Mouse (Mus musculus) forebrain, embryonic 14.5 days (tissue): Measurements from ENCODE around the gene Bcar1. TPM values are rescaled to one million over a fixed set of nuclear protein-coding genes. Genes with fewer than 3 reads are reported as not detected.

Source experiments
- ATAC-seq: fragments of 200-750 bp; cut with Nextera tagmentation; 2 replicates; pipeline ENCODE4 v1.8.0; 2017; ENCODE audit warnings: mild to moderate bottlenecking, moderate library complexity
- DNase-seq: peaks from one replicate; pipeline ENCODE4 v3.0.0-alpha.2; 2015; ENCODE audit warnings: low spot score
- H3K27ac ChIP-seq: fragments of 300-500 bp; sonication (generic); 2 replicates; pipeline ENCODE4 v1.5.1; 2014; ENCODE audit warnings: low read depth, mild to moderate bottlenecking, control low read depth, low read length, moderate library complexity
- H3K27me3 ChIP-seq: fragments of 300-500 bp; sonication (generic); replicated peaks from 2 replicates; pipeline ENCODE4 v1.6.1; 2014; ENCODE audit warnings: low read length, control low read depth, mixed read lengths; ENCODE audit not compliant: control insufficient read depth, insufficient read depth
- H3K36me3 ChIP-seq: fragments of 300-500 bp; sonication (generic); 2 replicates; pipeline ENCODE4 v1.6.1; 2014; ENCODE audit warnings: low read length, control low read depth; ENCODE audit not compliant: control insufficient read depth, insufficient read depth
- H3K4me1 ChIP-seq: fragments of 300-500 bp; sonication (generic); 2 replicates; pipeline ENCODE4 v1.6.1; 2014; ENCODE audit warnings: antibody characterized with exemption, low read length, control low read depth; ENCODE audit not compliant: control insufficient read depth, insufficient read depth
- H3K4me2 ChIP-seq: fragments of 300-500 bp; sonication (generic); 2 replicates; pipeline ENCODE4 v1.6.1; 2014; ENCODE audit warnings: mild to moderate bottlenecking, control low read depth, low read length
- H3K4me3 ChIP-seq: fragments of 300-500 bp; sonication (generic); 2 replicates; pipeline ENCODE4 v1.5.1; 2014; ENCODE audit warnings: low read depth, low read length, control low read depth
- H3K9ac ChIP-seq: fragments of 300-500 bp; sonication (generic); 2 replicates; pipeline ENCODE4 v1.6.1; 2014; ENCODE audit warnings: mild to moderate bottlenecking, low read length, control low read depth, moderate library complexity
- H3K9me3 ChIP-seq: fragments of 300-500 bp; sonication (generic); replicated peaks from 2 replicates; pipeline ENCODE4 v1.6.1; 2016; ENCODE audit warnings: low read length, control low read depth, mixed read lengths; ENCODE audit not compliant: control insufficient read depth
- WGBS: fragments of 180-500 bp; shearing (Covaris S2); extraction: QIAGEN DNeasy Blood & Tissue Kit; methylation state at CpG from one replicate; pipeline ENCODE4 v1.1.7; 2014; 5-methylcytosine and 5-hydroxymethylcytosine counted together
- polyA plus RNA-seq: library from polyadenylated mRNA; unstranded; fragments of >200 nt; fragmentation: Nextera tagmentation; extraction: Ambion mirVana; gene quantifications from 2 replicates; pipeline ENCODE4 v1.2.1, GENCODE M21; 2014

Bcar1 gene
- polyA plus RNA-seq, 1 experiment from 2014 or later, result 41.2 TPM

GRCm38 (mm10) chr8:111710777-111711485 lies 32.7 kb downstream of the Bcar1 start:
- Histone ChIP-seq H3K27ac (no peak overlapping the region), H3K36me3 (peaks cover 74% of the 10 kb centered on the region), H3K27me3 (no peaks in the 10 kb centered on the region), H3K9me3 (no peaks in the 10 kb centered on the region), H3K4me1 (peaks cover 1% of the 10 kb centered on the region), H3K9ac (no peak overlapping the region), H3K4me2 (no peak overlapping the region), H3K4me3 (no peak overlapping the region)
- 95% methylated on average over 20 of the region's 20 CpGs for WGBS
- ATAC-seq (no peak), DNase-seq (no peak)

DNA sequence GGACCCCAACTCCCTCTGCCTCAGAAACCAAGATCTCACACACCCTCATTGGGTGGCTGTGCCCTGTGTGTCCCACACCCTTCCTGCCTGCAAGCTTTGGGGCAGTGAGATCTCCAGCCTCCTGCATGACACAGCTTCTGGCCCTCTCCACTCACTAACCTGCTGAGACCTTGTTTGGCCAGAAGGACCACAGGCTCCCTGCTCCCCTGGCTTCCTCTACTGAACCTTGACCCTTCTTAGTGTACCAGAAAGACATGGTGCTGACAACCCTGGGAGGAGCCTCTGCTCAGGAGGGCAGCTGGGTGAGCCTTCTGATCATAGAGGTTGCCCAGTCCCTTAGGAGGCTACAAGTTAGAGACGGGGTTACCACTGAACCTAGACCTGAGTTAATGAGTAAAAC lies 34.4 kb downstream of the Bcar1 start:
- ATAC-seq (no peak), DNase-seq (no peak)
- Histone ChIP-seq H3K4me3 (no peak overlapping the region), H3K9me3 (no peaks in the 10 kb centered on the region), H3K27ac (no peak overlapping the region), H3K36me3 (peaks cover 61% of the 10 kb centered on the region), H3K4me1 (no peaks in the 10 kb centered on the region), H3K9ac (no peak overlapping the region), H3K4me2 (no peak overlapping the region), H3K27me3 (no peaks in the 10 kb centered on the region)
- WGBS, result 96% methylated on average over 1 of the region's 1 CpGs

GRCm38 (mm10) chr8:111708265-111708664 lies 35.3 kb downstream of the Bcar1 start:
- H3K27me3 ChIP-seq, result no peaks in the 10 kb centered on the region
- no peaks in the 10 kb centered on the region for H3K9me3 ChIP-seq
- H3K4me3 ChIP-seq, result no peak overlapping the region
- H3K27ac ChIP-seq, result no peak overlapping the region
- H3K9ac ChIP-seq, result no peak overlapping the region
- DNase-seq, result no peak
- no peaks in the 10 kb centered on the region for H3K4me1 ChIP-seq
- 96% methylated on average over 6 of the region's 6 CpGs for WGBS
- no peak overlapping the region for H3K4me2 ChIP-seq
- H3K36me3 ChIP-seq, result peaks cover 52% of the 10 kb centered on the region
- no peak for ATAC-seq

GRCm38 (mm10) chr8:111705699-111706098 lies 37.9 kb downstream of the Bcar1 start:
- H3K4me1 ChIP-seq, result no peaks in the 10 kb centered on the region
- no peak overlapping the region for H3K27ac ChIP-seq
- no peaks in the 10 kb centered on the region for H3K27me3 ChIP-seq
- H3K4me2 ChIP-seq, result no peak overlapping the region
- H3K9me3 ChIP-seq, result no peaks in the 10 kb centered on the region
- no peak overlapping the region for H3K4me3 ChIP-seq
- 72% methylated on average over 5 of the region's 5 CpGs for WGBS
- H3K9ac ChIP-seq, result no peak overlapping the region
- peaks cover 27% of the 10 kb centered on the region for H3K36me3 ChIP-seq
- DNase-seq, result no peak
- ATAC-seq, result no peak

- Histone ChIP-seq H3K4me3 (no peak overlapping the region), H3K4me2 (no peak overlapping the region), H3K36me3 (peaks cover 22% of the 10 kb centered on the region), H3K27me3 (no peaks in the 10 kb centered on the region), H3K4me1 (no peaks in the 10 kb centered on the region), H3K27ac (no peak overlapping the region), H3K9me3 (no peaks in the 10 kb centered on the region), H3K9ac (no peak overlapping the region)
- DNase-seq (no peak), ATAC-seq (no peak)
- WGBS, result 79% methylated on average over 3 of the region's 3 CpGs
These were observed 38.4 kb downstream of the Bcar1 start for GRCm38 (mm10) chr8:111705222-111705621.

DNA sequence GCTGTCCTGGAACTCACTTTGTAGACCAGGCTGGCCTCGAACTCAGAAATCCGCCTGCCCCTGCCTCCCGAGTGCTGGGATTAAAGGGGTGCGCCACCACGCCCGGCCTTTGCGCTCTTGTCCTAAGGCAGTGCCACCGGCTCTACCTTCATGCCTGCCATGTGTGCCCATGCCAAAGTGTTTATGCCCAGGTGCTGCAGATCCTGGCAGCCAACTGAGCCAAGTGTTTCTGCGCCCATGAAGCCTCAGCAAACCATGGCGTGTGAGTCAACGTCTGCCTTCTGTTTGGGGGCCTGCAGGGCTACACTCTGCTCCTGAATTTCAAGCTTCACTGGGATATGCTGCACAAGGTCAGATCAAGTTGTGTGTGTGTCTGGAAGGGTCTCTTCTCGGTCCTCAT lies 39.0 kb downstream of the Bcar1 start:
- Histone ChIP-seq H3K4me1 (no peaks in the 10 kb centered on the region), H3K9me3 (no peaks in the 10 kb centered on the region), H3K4me3 (no peak overlapping the region), H3K36me3 (peaks cover 16% of the 10 kb centered on the region), H3K9ac (no peak overlapping the region), H3K27ac (no peak overlapping the region), H3K4me2 (no peak overlapping the region), H3K27me3 (no peaks in the 10 kb centered on the region)
- ATAC-seq, result no peak
- DNase-seq, result no peak
- WGBS, result 90% methylated on average over 12 of the region's 12 CpGs

- Histone ChIP-seq H3K27me3 (no peaks in the 10 kb centered on the region), H3K27ac (no peak overlapping the region), H3K4me1 (no peaks in the 10 kb centered on the region), H3K9ac (no peak overlapping the region), H3K4me2 (no peak overlapping the region), H3K9me3 (no peaks in the 10 kb centered on the region), H3K36me3 (no peaks in the 10 kb centered on the region), H3K4me3 (no peak overlapping the region)
- no peak for DNase-seq
- WGBS, result 87% methylated on average over 9 of the region's 9 CpGs
- no peak for ATAC-seq
These were observed 42.2 kb downstream of the Bcar1 start for GRCm38 (mm10) chr8:111701380-111701779.

GRCm38 (mm10) chr8:111700740-111701139 lies 42.9 kb downstream of the Bcar1 start:
- no peaks in the 10 kb centered on the region for H3K27me3 ChIP-seq
- H3K4me1 ChIP-seq, result no peaks in the 10 kb centered on the region
- H3K36me3 ChIP-seq, result no peaks in the 10 kb centered on the region
- no peak overlapping the region for H3K9ac ChIP-seq
- H3K9me3 ChIP-seq, result no peaks in the 10 kb centered on the region
- no peak overlapping the region for H3K4me2 ChIP-seq
- ATAC-seq, result no peak
- WGBS, result 86% methylated on average over 5 of the region's 5 CpGs
- no peak overlapping the region for H3K4me3 ChIP-seq
- no peak for DNase-seq
- no peak overlapping the region for H3K27ac ChIP-seq

DNA sequence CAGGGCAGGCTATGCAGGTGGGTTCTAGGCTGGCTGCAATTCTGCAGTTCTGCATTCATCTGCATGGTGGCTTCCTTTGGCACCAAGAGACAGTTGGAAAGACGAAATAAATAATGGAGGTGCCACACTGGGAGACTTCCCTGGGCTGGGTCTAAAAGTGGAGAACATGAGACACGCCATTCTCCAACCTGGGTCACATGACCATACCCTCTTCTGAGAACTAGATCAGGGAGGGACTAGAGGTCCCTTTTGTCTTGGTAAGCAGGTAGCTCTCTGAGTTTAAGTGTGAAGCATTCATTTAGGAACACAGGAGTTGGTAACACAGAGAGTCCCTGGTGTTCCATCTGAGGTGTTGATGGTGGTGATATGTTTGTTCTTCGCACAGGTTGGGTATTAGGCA lies 43.4 kb downstream of the Bcar1 start:
- ATAC-seq (no peak), DNase-seq (no peak)
- Histone ChIP-seq H3K27me3 (no peaks in the 10 kb centered on the region), H3K4me3 (no peak overlapping the region), H3K9ac (no peak overlapping the region), H3K9me3 (no peaks in the 10 kb centered on the region), H3K4me2 (no peak overlapping the region), H3K36me3 (no peaks in the 10 kb centered on the region), H3K27ac (no peak overlapping the region), H3K4me1 (no peaks in the 10 kb centered on the region)
- 76% methylated on average over 3 of the region's 3 CpGs for WGBS
